Mouse (Mus musculus): ENCODE results near the gene Ciita. TPM values are rescaled to one million over a fixed set of nuclear protein-coding genes. Genes with fewer than 3 reads are reported as not detected.

Ciita gene
- polyA plus RNA-seq, 1 experiment from 2014 or later, result 0.67 TPM

- Histone ChIP-seq H3K4me3 (replicated peaks) (no peak overlapping the region), H3K36me3 (no peaks in the 10 kb centered on the region), H3K4me1 (replicated peaks) (no peaks in the 10 kb centered on the region), H3K27ac (no peak overlapping the region), H3K27me3 (no peaks in the 10 kb centered on the region), H3K4me2 (replicated peaks) (no peak overlapping the region), H3K9ac (replicated peaks) (no peak overlapping the region), H3K9me3 (no peaks in the 10 kb centered on the region)
- no peak for ATAC-seq
- WGBS, result 74% methylated on average over 2 of the region's 2 CpGs
These were observed 3.9 kb upstream of the Ciita start for GRCm38 (mm10) chr16:10475919-10476318.

- H3K4me2 ChIP-seq (replicated peaks), result no peak overlapping the region
- no peak overlapping the region for H3K9ac ChIP-seq (replicated peaks)
- no peaks in the 10 kb centered on the region for H3K9me3 ChIP-seq
- H3K36me3 ChIP-seq, result no peaks in the 10 kb centered on the region
- no peaks in the 10 kb centered on the region for H3K27me3 ChIP-seq
- no peak for ATAC-seq
- 64% methylated on average over 4 of the region's 4 CpGs for WGBS
- no peak overlapping the region for H3K27ac ChIP-seq
- H3K4me1 ChIP-seq (replicated peaks), result no peaks in the 10 kb centered on the region
- H3K4me3 ChIP-seq (replicated peaks), result no peak overlapping the region
These were observed 2.5 kb downstream of the Ciita start for GRCm38 (mm10) chr16:10482343-10482742.

- H3K4me2 ChIP-seq (replicated peaks), result no peak overlapping the region
- no peak for ATAC-seq
- no peak overlapping the region for H3K9ac ChIP-seq (replicated peaks)
- H3K9me3 ChIP-seq, result no peaks in the 10 kb centered on the region
- no peak overlapping the region for H3K27ac ChIP-seq
- WGBS, result 79% methylated on average over 3 of the region's 3 CpGs
- H3K36me3 ChIP-seq, result no peaks in the 10 kb centered on the region
- H3K4me1 ChIP-seq (replicated peaks), result peaks cover 7% of the 10 kb centered on the region; the same call in 1 of the 2 replicates
- H3K4me3 ChIP-seq (replicated peaks), result no peak overlapping the region
- peaks cover 4% of the 10 kb centered on the region; the same call in 1 of the 2 replicates for H3K27me3 ChIP-seq
These were observed 7.1 kb downstream of the Ciita start for GRCm38 (mm10) chr16:10486993-10487392.

- Histone ChIP-seq H3K4me3 (replicated peaks) (no peak overlapping the region), H3K9ac (replicated peaks) (no peak overlapping the region), H3K36me3 (no peaks in the 10 kb centered on the region), H3K27ac (no peak overlapping the region), H3K9me3 (no peaks in the 10 kb centered on the region), H3K4me2 (replicated peaks) (no peak overlapping the region), H3K27me3 (peaks cover 4% of the 10 kb centered on the region; the same call in 1 of the 2 replicates), H3K4me1 (replicated peaks) (peaks cover 7% of the 10 kb centered on the region; the same call in 1 of the 2 replicates)
- WGBS, result 88% methylated on average over 8 of the region's 8 CpGs
- ATAC-seq, result no peak
These were observed 8.1 kb downstream of the Ciita start for GRCm38 (mm10) chr16:10487895-10488493.

- no peak overlapping the region for H3K9ac ChIP-seq (replicated peaks)
- H3K36me3 ChIP-seq, result no peaks in the 10 kb centered on the region
- no peak for ATAC-seq
- no peak overlapping the region for H3K4me2 ChIP-seq (replicated peaks)
- no peak overlapping the region for H3K27ac ChIP-seq
- 87% methylated on average over 7 of the region's 7 CpGs for WGBS
- H3K4me1 ChIP-seq (replicated peaks), result peaks cover 7% of the 10 kb centered on the region; the same call in 1 of the 2 replicates
- no peak overlapping the region for H3K4me3 ChIP-seq (replicated peaks)
- peaks cover 4% of the 10 kb centered on the region; the same call in 1 of the 2 replicates for H3K27me3 ChIP-seq
- H3K9me3 ChIP-seq, result no peaks in the 10 kb centered on the region
These were observed 9.1 kb downstream of the Ciita start for GRCm38 (mm10) chr16:10488769-10489481.

GRCm38 (mm10) chr16:10489483-10489882 lies 9.6 kb downstream of the Ciita start:
- no peaks in the 10 kb centered on the region for H3K36me3 ChIP-seq
- H3K9ac ChIP-seq (replicated peaks), result peak overlapping the region; percentile 25; the same call in 1 of the 2 replicates
- no peaks in the 10 kb centered on the region for H3K9me3 ChIP-seq
- H3K4me1 ChIP-seq (replicated peaks), result peaks cover 7% of the 10 kb centered on the region; the same call in 1 of the 2 replicates
- ATAC-seq, result no peak
- WGBS, result 9% methylated on average over 9 of the region's 9 CpGs
- peaks cover 4% of the 10 kb centered on the region; the same call in 1 of the 2 replicates for H3K27me3 ChIP-seq
- H3K27ac ChIP-seq, result no peak overlapping the region
- peak overlapping the region; percentile 35 for H3K4me2 ChIP-seq (replicated peaks)
- no peak overlapping the region for H3K4me3 ChIP-seq (replicated peaks)

- Histone ChIP-seq H3K36me3 (no peaks in the 10 kb centered on the region), H3K27me3 (peaks cover 4% of the 10 kb centered on the region; the same call in 1 of the 2 replicates), H3K9ac (replicated peaks) (peak overlapping the region; percentile 25; the same call in 1 of the 2 replicates), H3K4me2 (replicated peaks) (peak overlapping the region; percentile 35), H3K4me1 (replicated peaks) (peaks cover 7% of the 10 kb centered on the region; the same call in 1 of the 2 replicates), H3K9me3 (no peaks in the 10 kb centered on the region), H3K4me3 (replicated peaks) (no peak overlapping the region), H3K27ac (no peak overlapping the region)
- WGBS, result 17% methylated on average over 14 of the region's 14 CpGs
- no peak for ATAC-seq
These were observed 10.1 kb downstream of the Ciita start for GRCm38 (mm10) chr16:10489904-10490457.

- no peak overlapping the region for H3K4me2 ChIP-seq (replicated peaks)
- 81% methylated on average over 18 of the region's 18 CpGs for WGBS
- no peaks in the 10 kb centered on the region for H3K36me3 ChIP-seq
- H3K9me3 ChIP-seq, result no peaks in the 10 kb centered on the region
- H3K27ac ChIP-seq, result no peak overlapping the region
- peaks cover 7% of the 10 kb centered on the region; the same call in 1 of the 2 replicates for H3K4me1 ChIP-seq (replicated peaks)
- H3K27me3 ChIP-seq, result peaks cover 4% of the 10 kb centered on the region; the same call in 1 of the 2 replicates
- no peak overlapping the region for H3K9ac ChIP-seq (replicated peaks)
- no peak overlapping the region for H3K4me3 ChIP-seq (replicated peaks)
- no peak for ATAC-seq
These were observed 10.8 kb downstream of the Ciita start for GRCm38 (mm10) chr16:10490503-10491150.

- H3K36me3 ChIP-seq, result no peaks in the 10 kb centered on the region
- 84% methylated on average over 4 of the region's 4 CpGs for WGBS
These were observed 11.9 kb downstream of the Ciita start for GRCm38 (mm10) chr16:10491716-10492115.

GRCm38 (mm10) chr16:10492587-10492986 lies 12.7 kb downstream of the Ciita start:
- Histone ChIP-seq H3K27ac (no peak overlapping the region), H3K4me1 (replicated peaks) (peaks cover 7% of the 10 kb centered on the region; the same call in 1 of the 2 replicates), H3K27me3 (peaks cover 4% of the 10 kb centered on the region; the same call in 1 of the 2 replicates), H3K9me3 (no peaks in the 10 kb centered on the region), H3K4me2 (replicated peaks) (no peak overlapping the region), H3K9ac (replicated peaks) (no peak overlapping the region), H3K36me3 (no peaks in the 10 kb centered on the region), H3K4me3 (replicated peaks) (no peak overlapping the region)
- ATAC-seq, result no peak
- WGBS, result 82% methylated on average over 3 of the region's 3 CpGs

More at GRCm38 (mm10) chr16:10491716-10492115, 11.9 kb downstream of the Ciita start:
- no peak overlapping the region for H3K9ac ChIP-seq (replicated peaks)
- peaks cover 7% of the 10 kb centered on the region; the same call in 1 of the 2 replicates for H3K4me1 ChIP-seq (replicated peaks)
- H3K27ac ChIP-seq, result no peak overlapping the region
- H3K4me3 ChIP-seq (replicated peaks), result no peak overlapping the region
- no peak for ATAC-seq
- H3K4me2 ChIP-seq (replicated peaks), result no peak overlapping the region
- H3K27me3 ChIP-seq, result peaks cover 4% of the 10 kb centered on the region; the same call in 1 of the 2 replicates
- H3K9me3 ChIP-seq, result no peaks in the 10 kb centered on the region

GRCm38 (mm10) chr16:10495824-10496298 lies 16.0 kb downstream of the Ciita start:
- no peak for ATAC-seq
- Histone ChIP-seq H3K27ac (no peak overlapping the region), H3K36me3 (no peaks in the 10 kb centered on the region), H3K27me3 (no peaks in the 10 kb centered on the region), H3K9me3 (no peaks in the 10 kb centered on the region), H3K4me1 (replicated peaks) (no peaks in the 10 kb centered on the region), H3K4me2 (replicated peaks) (no peak overlapping the region), H3K9ac (replicated peaks) (no peak overlapping the region), H3K4me3 (replicated peaks) (no peak overlapping the region)
- WGBS, result 66% methylated on average over 2 of the region's 2 CpGs
